Mouse (Mus musculus): ENCODE data around the gene Lsamp.

DNA sequence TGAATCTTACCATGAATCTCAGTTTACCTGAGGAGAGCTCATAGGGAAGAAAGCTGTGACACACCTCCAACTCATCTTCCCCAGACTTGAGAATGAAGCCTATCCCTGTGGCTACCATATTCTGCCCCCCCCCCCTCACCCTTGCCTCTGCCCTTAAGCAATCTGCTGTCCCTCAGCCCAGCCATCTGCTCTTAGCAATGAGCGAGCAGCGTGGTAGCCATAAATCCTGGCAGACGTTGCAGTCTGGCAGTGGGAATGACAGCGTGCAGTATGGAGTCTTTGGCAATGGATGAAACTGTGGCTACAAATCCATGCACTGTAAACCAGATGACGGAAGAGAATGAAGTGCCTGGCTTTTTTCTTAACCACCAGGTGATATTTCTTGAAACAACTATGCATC lies 244.5 kb downstream of the Lsamp start:
- TF ChIP-seq CTCF (IDR thresholded peaks at IDR 0.05) (no peak), POLR2A (IDR thresholded peaks at IDR 0.05; ENCODE audit: insufficient read depth, low read depth, low read length) (no peak), EP300 (IDR thresholded peaks at IDR 0.05; ENCODE audit: insufficient read depth, low read depth, low read length) (no peak)
